Mouse (Mus musculus) MEL (cell line): ENCODE results near the gene Lin52.

Experiments
- BHLHE40 ChIP-seq: IDR thresholded peaks from 2 replicates; pipeline ENCODE4 v1.6.1; 2012; ENCODE audit warnings: low read depth, mild to moderate bottlenecking, inconsistent platforms, low read length, improper control_type of control experiment, borderline replicate concordance
- CTCF ChIP-seq, 3 experiments: IDR thresholded peaks in 2 of 3; conservative IDR thresholded peaks in 1 of 3; 2 replicates each; pipeline ENCODE4 v1.5.1; 2011 to 2012; ENCODE audit warnings: low read length in 3 of 3, low read depth in 2 of 3, mild to moderate bottlenecking in 2 of 3, improper control_type of control experiment in 1 of 3, inconsistent platforms in 1 of 3, mixed read lengths in 1 of 3, moderate library complexity in 1 of 3; ENCODE audit not compliant: control insufficient read depth in 1 of 3, insufficient read depth in 1 of 3, poor library complexity in 1 of 3, severe bottlenecking in 1 of 3
- ELF1 ChIP-seq: IDR thresholded peaks from 2 replicates; pipeline ENCODE4 v1.6.1; 2014; ENCODE audit warnings: low read depth, mild to moderate bottlenecking, inconsistent platforms, low read length, improper control_type of control experiment, moderate library complexity
- EP300 ChIP-seq, 2 experiments: IDR thresholded peaks; 2 replicates each; pipeline ENCODE4 v1.6.1; 2011; ENCODE audit warnings: improper control_type of control experiment in 2 of 2, low read length in 2 of 2, low read depth in 1 of 2, mild to moderate bottlenecking in 1 of 2
- GATA1 ChIP-seq: IDR thresholded peaks from 2 replicates; pipeline ENCODE4 v1.6.1; 2011; ENCODE audit warnings: low read depth, low read length, improper control_type of control experiment
- JUND ChIP-seq: IDR thresholded peaks from 2 replicates; pipeline ENCODE4 v1.6.1; 2011; ENCODE audit warnings: low read depth, mild to moderate bottlenecking, improper control_type of control experiment, low read length
- POLR2A ChIP-seq, 2 experiments: IDR thresholded peaks; 2 replicates each; pipeline ENCODE4 v1.6.1; 2011 to 2012; ENCODE audit warnings: low read length in 2 of 2, mild to moderate bottlenecking in 2 of 2, control low read depth in 1 of 2, improper control_type of control experiment in 1 of 2, low read depth in 1 of 2, moderate library complexity in 1 of 2; ENCODE audit not compliant: control insufficient read depth in 1 of 2, insufficient read depth in 1 of 2, poor library complexity in 1 of 2
- POLR2AphosphoS2 ChIP-seq: IDR thresholded peaks from 2 replicates; pipeline ENCODE4 v1.6.1; 2011; ENCODE audit warnings: low read length, improper control_type of control experiment
- USF1 ChIP-seq: IDR thresholded peaks from 2 replicates; pipeline ENCODE4 v1.6.1; 2014; ENCODE audit warnings: low read depth, mild to moderate bottlenecking, inconsistent platforms, low read length, improper control_type of control experiment, moderate library complexity
- USF2 ChIP-seq, 2 experiments: IDR thresholded peaks; 2 replicates each; pipeline ENCODE4 v1.6.1; 2011 to 2012; ENCODE audit warnings: improper control_type of control experiment in 2 of 2, low read length in 2 of 2, borderline replicate concordance in 1 of 2, inconsistent platforms in 1 of 2, low read depth in 1 of 2, mild to moderate bottlenecking in 1 of 2; ENCODE audit not compliant: insufficient read depth in 1 of 2
- ZC3H11A ChIP-seq: IDR thresholded peaks from 2 replicates; pipeline ENCODE4 v1.6.1; 2012; ENCODE audit warnings: low read depth, mild to moderate bottlenecking, inconsistent platforms, low read length, improper control_type of control experiment
- ZKSCAN1 ChIP-seq: IDR thresholded peaks from 2 replicates; pipeline ENCODE4 v1.6.1; 2012; ENCODE audit warnings: low read depth, mild to moderate bottlenecking, inconsistent platforms, low read length, improper control_type of control experiment, moderate library complexity
- ZNF384 ChIP-seq: IDR thresholded peaks from 2 replicates; pipeline ENCODE4 v1.6.1; 2012; ENCODE audit warnings: low read depth, mild to moderate bottlenecking, inconsistent platforms, low read length, improper control_type of control experiment

GRCm38 (mm10) chr12:84450718-84451646 is at the start of gene Lin52, which contains the start of gene Aldh6a1:
- TF ChIP-seq POLR2AphosphoS2 (0 out of 2 replicates have a peak, but pooled peaks have one; percentile 48), POLR2A (IDR thresholded peaks at IDR 0.05; ENCODE audit: control insufficient read depth in 1 of 2, insufficient read depth in 1 of 2, low read depth in 1 of 2, low read length in 2 of 2, poor library complexity in 1 of 2) (peak; percentile 70 to 80; a peak in 3 of 4 replicates), ZC3H11A (no peak), ZNF384 (no peak), USF1 (peak; percentile 96), CTCF (IDR thresholded peaks at IDR 0.05 in 2 of 3, conservative IDR thresholded peaks at IDR 0.05 in 1 of 3; ENCODE audit: control insufficient read depth in 1 of 3, insufficient read depth in 1 of 3, low read depth in 2 of 3, low read length in 3 of 3, poor library complexity in 1 of 3, severe bottlenecking in 1 of 3) (no peak), BHLHE40 (peak; percentile 77; the same call in 1 of the 2 replicates), USF2 (IDR thresholded peaks at IDR 0.05; ENCODE audit: borderline replicate concordance in 1 of 2, insufficient read depth in 1 of 2, low read depth in 1 of 2, low read length in 2 of 2) (peak; percentile 77 to 80), ELF1 (peak; percentile 72), JUND (no peak), ZKSCAN1 (no peak), GATA1 (no peak), EP300 (IDR thresholded peaks at IDR 0.05; ENCODE audit: low read depth in 1 of 2, low read length in 2 of 2) (no peak)
